Mouse (Mus musculus): ENCODE data around the gene Trim58. TPM values are rescaled to one million over a fixed set of nuclear protein-coding genes. Genes with fewer than 3 reads are reported as not detected.

Gene Trim58
- polyA plus RNA-seq, 1 experiment = not detected

DNA sequence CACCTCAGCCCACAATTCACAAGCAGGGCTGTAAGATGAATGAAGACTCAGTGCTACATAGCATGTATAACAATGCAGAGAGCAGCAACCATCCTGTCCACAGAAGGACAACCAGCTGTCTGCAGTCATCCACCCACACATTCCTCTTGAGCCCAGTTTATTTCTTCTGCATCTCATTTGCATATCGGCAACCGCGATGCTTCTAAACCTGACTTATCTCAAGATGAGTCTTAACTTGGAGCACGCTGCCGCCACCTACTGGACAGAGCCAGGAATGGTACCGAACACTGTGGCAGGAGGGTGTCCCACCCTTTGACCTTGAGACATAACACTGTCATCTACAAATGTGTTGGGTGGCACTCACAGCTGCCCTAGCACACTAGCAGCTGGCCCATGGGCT, 3.1 kb downstream of the Trim58 start:
- no peak for DNase-seq (ENCODE audit: low spot score)

DNA sequence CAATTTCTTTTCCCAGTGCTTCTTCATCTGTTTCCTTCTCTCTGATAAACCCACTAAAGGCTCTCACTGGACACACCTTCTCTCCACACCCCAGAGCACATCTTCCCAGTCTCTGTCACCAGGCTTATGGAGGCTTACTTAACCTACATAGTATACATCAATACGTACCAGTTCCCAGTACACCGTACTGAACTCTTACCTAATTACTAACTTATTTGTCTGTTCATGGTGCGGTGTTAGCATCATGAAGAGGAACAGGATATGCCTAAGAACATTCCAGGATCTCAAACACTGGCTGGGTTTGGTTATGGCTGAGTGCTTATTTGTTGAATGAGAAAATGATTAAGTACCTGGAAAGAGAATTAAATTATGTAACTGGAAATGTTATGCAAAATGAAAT, 14.9 kb downstream of the Trim58 start:
- no peak for DNase-seq (ENCODE audit: low spot score)

DNA sequence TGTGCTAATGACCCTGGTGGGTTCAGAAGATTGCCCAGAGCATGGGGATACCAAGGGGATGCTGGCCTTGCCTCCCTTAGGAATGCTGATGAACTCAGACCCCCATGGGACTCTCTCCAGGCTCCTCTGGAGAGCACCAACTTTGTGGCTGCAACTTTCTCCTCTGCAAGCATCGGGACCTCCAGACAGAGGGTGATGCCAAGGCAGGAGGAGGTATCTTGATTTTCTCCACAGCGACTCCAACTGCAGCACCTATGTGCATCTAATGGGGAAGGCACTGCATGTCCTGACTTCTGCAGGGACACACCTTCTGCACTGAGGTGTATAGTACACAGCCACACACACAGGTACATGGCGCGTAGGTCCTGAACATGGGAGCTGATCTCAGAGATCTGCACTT, 18.3 kb downstream of the Trim58 start, which contains the start of gene Olfr322:
Olfr322 (plus strand) TSS at position 187 of the 400 bp plus-strand sequence.
- DNase-seq (ENCODE audit: low spot score) = no peak

DNA sequence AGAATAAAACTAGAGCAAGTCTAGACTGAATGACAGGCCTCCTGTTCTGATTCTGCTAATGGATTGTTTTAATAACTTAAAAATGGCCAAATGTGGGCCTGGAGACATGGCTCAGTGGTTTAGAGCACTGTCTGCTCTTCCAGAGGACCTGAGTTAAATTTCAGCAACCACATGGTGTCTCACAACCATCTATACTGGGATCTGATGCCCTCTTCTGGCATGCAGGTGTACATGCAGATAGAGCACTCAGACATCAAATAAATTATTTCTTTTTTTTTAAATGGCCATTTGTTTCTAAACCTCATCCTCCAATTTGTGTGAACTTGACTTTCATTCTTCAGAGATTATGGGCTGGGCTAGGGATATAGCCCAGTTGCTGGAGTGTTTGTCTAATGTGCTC, 29.0 kb downstream of the Trim58 start:
- DNase-seq (ENCODE audit: low spot score) = no peak

DNA sequence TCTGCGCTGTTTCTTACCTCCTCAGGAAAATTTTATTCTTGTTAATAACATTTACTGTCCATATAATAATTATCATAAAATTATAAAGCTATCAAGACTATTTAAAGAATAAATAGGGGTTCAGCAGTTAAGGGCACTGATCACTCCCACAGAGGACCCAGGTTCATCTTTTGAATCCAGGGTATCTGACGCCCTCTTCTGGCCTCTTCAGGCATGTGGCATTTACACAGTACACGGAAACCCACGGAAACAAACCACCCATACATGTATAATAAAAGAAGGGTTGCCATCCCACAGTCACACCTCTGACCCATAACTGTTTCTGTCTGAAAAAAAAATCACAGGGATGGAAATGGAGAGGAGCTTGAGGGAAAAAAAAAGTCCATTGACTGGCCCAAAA, 31.6 kb downstream of the Trim58 start:
- no peak for DNase-seq (ENCODE audit: low spot score)

DNA sequence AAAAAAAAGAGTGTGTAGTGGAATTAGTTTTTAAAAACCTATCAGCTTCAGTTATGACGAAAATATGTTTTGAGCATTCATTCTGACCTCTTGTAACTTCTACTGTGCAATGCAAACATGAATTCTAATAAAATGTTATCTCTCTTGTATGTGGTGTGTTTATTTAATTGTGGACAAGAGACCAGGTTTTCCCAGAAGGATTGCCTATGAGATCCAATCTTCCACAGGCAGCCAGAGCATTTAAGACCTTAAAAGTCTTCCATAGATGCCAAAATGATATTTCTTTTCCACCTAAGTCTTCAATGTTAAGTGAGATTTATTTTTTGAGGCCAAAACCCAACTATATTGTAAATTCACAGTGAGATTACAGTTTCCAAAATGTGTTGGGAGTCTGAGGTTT, 40.5 kb downstream of the Trim58 start, which contains the start of gene Olfr320:
Olfr320 (plus strand) TSS at position 301 of the 400 bp plus-strand sequence.
- DNase-seq (ENCODE audit: low spot score) = no peak

DNA sequence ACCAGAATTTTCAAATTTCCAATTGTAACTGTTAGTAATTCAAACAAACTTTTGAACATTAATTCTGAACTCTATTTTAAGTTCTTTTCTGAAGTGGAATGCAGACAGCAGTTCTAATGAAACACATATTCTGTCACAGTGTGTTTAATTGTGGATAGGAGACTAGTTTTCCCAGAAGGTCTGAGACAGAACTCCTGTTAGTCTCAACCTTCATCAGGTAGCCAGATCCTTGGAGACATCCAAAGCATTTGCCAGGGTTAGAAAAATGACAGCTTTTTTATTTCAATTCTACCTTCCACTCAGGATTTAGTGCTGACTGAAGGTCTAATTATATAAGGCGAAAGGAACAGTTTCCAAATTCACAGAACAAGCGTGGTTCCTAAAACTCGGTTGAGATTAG, 58.6 kb downstream of the Trim58 start, which contains the start of gene Olfr319:
Olfr319 (plus strand) TSS at position 301 of the 400 bp plus-strand sequence.
- DNase-seq (ENCODE audit: low spot score) = no peak

Other genes starting within 250 kb of the Trim58 start
- gene 1810065E05Rik, start 219.4 kb upstream of the Trim58 start, polyA plus RNA-seq (2012; rRNA removed) = 0.07 TPM in 1 of 2 replicates, not detected in the other
- not detected in 2 replicates for gene Gm12253, start 207.9 kb upstream of the Trim58 start, polyA plus RNA-seq (2012; rRNA removed)
- not detected in 2 replicates for gene Lypd9, start 187.5 kb upstream of the Trim58 start, polyA plus RNA-seq (2012; rRNA removed)
- not detected in 2 replicates for gene Olfr30, start 178.2 kb upstream of the Trim58 start, polyA plus RNA-seq (2012; rRNA removed)
- gene Olfr332, start 147.9 kb upstream of the Trim58 start, polyA plus RNA-seq (2012; rRNA removed) = not detected in 2 replicates
- not detected in 2 replicates for gene Olfr331, start 137.9 kb upstream of the Trim58 start, polyA plus RNA-seq (2012; rRNA removed)
- not detected in 2 replicates for gene Olfr330, start 105.6 kb upstream of the Trim58 start, polyA plus RNA-seq (2012; rRNA removed)
- gene Olfr329-ps, start 94.0 kb upstream of the Trim58 start, polyA plus RNA-seq (2012; rRNA removed) = not detected in 2 replicates
- not detected in 2 replicates for gene Olfr328, start 84.8 kb upstream of the Trim58 start, polyA plus RNA-seq (2012; rRNA removed)
- not detected in 2 replicates for gene Olfr224, start 69.9 kb upstream of the Trim58 start, polyA plus RNA-seq (2012; rRNA removed)
- not detected in 2 replicates for gene Olfr325, start 62.7 kb upstream of the Trim58 start, polyA plus RNA-seq (2012; rRNA removed)
- not detected in 2 replicates for gene Olfr324, start 45.4 kb upstream of the Trim58 start, polyA plus RNA-seq (2012; rRNA removed)
- not detected in 2 replicates for gene 2210407C18Rik, start 24.4 kb upstream of the Trim58 start, polyA plus RNA-seq (2012; rRNA removed)
- gene Olfr323, start 10.0 kb upstream of the Trim58 start, polyA plus RNA-seq (2012; rRNA removed) = not detected in 2 replicates
- not detected in 2 replicates for gene Olfr322, start 18.3 kb downstream of the Trim58 start, polyA plus RNA-seq (2012; rRNA removed)
- gene Olfr320, start 40.6 kb downstream of the Trim58 start, polyA plus RNA-seq (2012; rRNA removed) = not detected in 2 replicates
- not detected in 2 replicates for gene Olfr319, start 58.7 kb downstream of the Trim58 start, polyA plus RNA-seq (2012; rRNA removed)
- not detected in 2 replicates for gene Olfr318, start 83.5 kb downstream of the Trim58 start, polyA plus RNA-seq (2012; rRNA removed)
- not detected in 2 replicates for gene Olfr317, start 98.7 kb downstream of the Trim58 start, polyA plus RNA-seq (2012; rRNA removed)
- gene Olfr316, start 112.3 kb downstream of the Trim58 start, polyA plus RNA-seq (2012; rRNA removed) = not detected in 2 replicates
- not detected in 2 replicates for gene Olfr315, start 132.7 kb downstream of the Trim58 start, polyA plus RNA-seq (2012; rRNA removed)
- gene Olfr314, start 142.5 kb downstream of the Trim58 start, polyA plus RNA-seq (2012; rRNA removed) = not detected in 2 replicates
- 4.1 and 4.7 TPM in 2 replicates for gene Fam183b, start 161.5 kb downstream of the Trim58 start, polyA plus RNA-seq (2012; rRNA removed)
- gene Olfr313, start 174.5 kb downstream of the Trim58 start, polyA plus RNA-seq (2012; rRNA removed) = 0.01 TPM in 1 of 2 replicates, not detected in the other
- gene Olfr312, start 188.8 kb downstream of the Trim58 start, polyA plus RNA-seq (2012; rRNA removed) = not detected in 2 replicates
- not detected in 2 replicates for gene Olfr311, start 198.8 kb downstream of the Trim58 start, polyA plus RNA-seq (2012; rRNA removed)
- gene Gm12258, start 206.7 kb downstream of the Trim58 start, polyA plus RNA-seq (2012; rRNA removed) = 9.9 and 14.3 TPM in 2 replicates
- 4.6 and 4.9 TPM in 2 replicates for gene 2810021J22Rik, start 226.8 kb downstream of the Trim58 start, polyA plus RNA-seq (2012; rRNA removed)

Data from urinary bladder, adult 2 months (tissue).